Mouse (Mus musculus): ENCODE results near the gene Txnip. TPM values are rescaled to one million over a fixed set of nuclear protein-coding genes. Genes with fewer than 3 reads are reported as not detected.

Gene Txnip
- 861 TPM for total RNA-seq (2023)

DNA sequence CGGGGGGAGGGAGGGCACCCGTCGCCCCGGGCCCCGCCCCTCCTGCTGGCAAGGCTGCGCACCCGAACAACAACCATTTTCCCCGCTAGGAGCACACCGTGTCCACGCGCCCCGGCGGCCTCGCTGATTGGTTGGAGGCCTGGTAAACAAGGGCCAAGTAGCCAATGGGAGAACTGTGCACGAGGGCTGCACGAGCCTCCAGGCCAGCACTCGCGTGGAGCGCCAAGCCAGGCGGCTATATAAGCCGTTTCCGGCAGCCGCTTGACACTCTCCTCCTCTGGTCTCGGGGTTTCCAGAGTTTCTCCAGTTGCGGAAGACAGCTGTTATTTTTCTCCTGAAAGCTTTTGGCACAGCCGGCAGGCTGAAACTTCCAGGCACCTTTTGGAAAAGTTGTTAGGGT, at the start of gene Txnip:
Gene Txnip, plus strand, starts transcription at position 264 of the 400 bp plus-strand sequence.

DNA sequence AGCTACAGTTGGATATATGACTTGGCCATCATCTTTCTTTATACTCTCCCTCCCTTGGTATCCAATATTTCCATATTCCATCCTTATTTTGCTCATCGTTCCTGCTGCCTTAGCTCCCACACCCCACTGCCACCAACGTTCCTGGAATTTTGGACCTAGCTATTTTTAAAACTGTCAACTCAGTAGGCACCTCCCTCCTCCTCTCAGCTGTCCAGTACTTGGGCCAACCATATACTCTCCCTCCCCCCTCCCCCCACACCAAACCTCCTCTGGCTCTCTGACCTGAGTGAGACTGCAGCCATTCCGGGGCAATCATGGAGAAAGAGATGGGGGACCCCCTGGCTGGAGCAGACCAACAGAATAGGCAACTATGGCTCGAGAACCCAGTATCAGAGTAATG, 32.8 kb upstream of the Txnip start, which contains the start of gene Hfe2:
Gene Hfe2, plus strand, starts transcription at position 259 of the 400 bp plus-strand sequence.

DNA sequence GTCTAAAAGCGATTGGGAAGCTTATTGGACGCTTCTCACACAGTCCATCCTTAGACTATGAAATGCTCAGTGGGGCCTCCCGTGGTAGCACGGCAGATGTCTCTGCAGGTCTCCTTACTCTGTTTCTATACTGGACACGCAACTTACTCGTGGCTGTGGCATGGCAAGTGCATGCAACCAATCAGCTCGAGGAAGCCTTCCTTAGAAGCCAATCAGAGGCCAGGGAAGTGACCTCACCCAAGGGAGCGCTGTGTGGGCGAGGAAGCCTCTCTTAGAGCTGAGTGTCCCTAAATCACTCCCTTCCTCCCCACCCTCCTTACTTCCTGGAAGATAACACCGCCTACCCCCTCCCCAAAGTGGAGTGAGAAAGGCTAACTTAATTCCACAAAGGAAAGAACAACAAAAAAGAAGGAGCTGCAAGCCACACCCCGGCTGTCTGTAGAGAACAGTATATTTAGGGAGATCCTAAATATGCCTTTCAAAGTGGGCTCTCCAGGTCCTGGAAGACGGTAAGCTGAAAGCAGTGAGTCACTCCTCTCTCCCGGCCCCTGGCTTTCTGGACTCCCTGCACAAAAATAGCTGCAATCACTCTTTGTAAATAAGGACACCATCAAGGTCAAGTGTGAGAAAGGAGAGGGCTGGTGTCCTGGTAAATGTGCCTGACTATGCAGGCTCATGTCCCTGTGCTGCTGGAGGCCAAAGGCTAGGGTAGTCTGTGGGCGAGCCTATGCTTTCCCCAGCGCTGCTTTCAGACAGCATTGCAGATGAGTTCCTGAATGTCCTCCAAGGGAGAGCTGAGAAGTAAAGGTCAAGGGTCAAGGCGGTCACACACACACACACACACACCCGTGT, 19.2 kb downstream of the Txnip start, which contains the start of gene Gm16253:
Gene Gm16253, plus strand, starts transcription at position 295 of the 852 bp plus-strand sequence.

DNA sequence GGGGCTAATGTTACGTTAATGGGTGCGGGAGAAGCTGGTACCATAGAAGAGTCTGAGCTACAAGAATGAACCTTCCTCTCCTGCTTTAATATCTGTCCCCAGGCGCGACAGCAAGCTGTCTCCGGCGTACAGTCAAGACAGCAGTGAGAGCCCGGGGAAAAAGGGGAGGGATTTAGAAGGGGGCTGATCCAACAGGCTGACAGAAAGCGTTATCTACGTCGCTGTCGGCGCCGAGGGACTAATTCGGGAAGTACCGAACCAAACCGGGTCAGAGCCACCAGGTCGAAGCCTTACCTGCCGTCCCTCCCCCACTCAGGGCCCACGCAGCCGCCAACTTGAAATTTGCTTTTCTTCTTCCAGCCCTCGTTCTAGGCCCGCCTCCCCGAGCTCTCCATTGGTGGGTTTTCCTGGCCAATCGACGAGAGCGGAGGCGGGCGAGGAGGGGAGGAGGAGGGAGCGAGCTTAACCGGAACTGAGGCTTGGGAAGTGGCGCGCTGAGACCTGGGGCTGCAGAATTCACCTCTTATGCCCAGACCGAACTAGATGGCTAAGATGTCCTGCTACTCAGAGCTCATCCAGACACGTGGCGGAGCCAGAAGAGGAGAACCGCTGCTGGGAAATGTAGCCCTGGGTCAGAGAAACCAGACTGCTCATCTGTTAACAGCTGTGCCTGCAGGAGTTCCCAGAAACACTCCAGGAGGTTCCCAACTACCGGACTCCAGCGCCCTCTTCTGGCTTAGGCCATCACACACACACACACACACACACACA, 36.2 kb downstream of the Txnip start, which contains the start of gene Polr3gl:
Gene Polr3gl, minus strand, starts transcription at position 392 of the 771 bp plus-strand sequence.

DNA sequence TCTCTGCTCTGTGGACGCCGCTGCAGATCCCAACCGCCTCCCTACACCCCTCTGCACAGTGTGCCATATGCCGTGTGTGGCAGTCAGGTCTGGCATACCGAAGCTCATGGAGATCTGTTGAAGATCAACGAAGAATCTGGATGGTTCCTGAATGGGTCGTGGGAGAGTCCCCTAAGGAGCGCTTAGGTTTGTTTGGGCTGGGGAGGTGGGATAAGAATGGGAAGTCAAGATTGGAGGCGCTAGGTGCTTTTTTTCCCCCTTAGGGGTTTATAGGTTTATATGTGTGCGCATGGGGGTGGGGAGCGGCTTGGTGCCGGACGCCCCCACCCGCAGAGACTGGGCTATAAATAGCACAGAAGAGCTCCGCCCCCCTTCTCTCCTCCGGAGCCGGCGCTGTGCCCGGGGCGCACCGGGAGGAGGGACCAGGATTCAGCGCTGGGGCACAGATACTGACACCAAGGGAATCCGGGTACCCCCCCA, 38.5 kb downstream of the Txnip start, which contains the start of gene Ankrd34a:
Gene Ankrd34a, plus strand, starts transcription at position 409 of the 480 bp plus-strand sequence.

DNA sequence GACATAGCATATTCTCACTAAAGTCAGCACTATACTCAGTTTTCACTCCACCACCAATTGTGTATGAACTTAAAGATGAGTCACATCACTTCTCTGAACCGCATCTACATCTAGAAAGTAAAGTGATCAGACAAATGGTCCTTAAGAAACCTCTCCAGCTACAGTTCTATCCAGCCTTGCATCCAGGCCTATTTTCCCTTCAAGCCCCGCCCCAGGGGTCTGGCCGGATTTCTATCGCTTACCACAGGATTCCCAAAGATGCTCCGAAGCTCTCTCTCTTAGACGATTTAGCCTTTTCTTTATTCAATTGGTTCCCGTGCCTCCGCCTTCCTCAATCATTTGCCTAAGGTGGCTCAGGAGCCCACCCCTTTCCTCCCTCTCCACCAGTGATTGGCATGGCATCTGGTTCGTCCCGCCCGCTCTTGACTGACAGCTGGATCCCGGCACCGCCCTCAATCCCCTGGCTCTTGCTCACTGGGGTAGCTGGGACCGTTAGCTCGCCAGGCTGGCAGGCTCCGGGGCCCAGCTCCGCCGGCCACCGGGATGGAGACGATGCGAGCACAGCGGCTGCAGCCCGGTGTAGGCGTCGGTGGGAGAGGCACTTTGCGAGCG, 43.0 kb downstream of the Txnip start, which contains the start of gene Lix1l:
Gene Lix1l, plus strand, starts transcription at position 511 of the 612 bp plus-strand sequence.

Other genes with a start within 250 kb of the Txnip start
- not detected for gene BC107364, start 105.7 kb upstream of the Txnip start, total RNA-seq (2023)
- gene Hfe2, start 32.8 kb upstream of the Txnip start, total RNA-seq (2023): not detected
- not detected for gene Gm16253, start 19.0 kb downstream of the Txnip start, total RNA-seq (2023)
- 41.5 TPM for gene Polr3gl, start 36.2 kb downstream of the Txnip start, total RNA-seq (2023)
- not detected for gene Ankrd34a, start 38.7 kb downstream of the Txnip start, total RNA-seq (2023)
- 0.38 TPM for gene Lix1l, start 43.2 kb downstream of the Txnip start, total RNA-seq (2023)
- 82.5 TPM for gene Rbm8a, start 72.0 kb downstream of the Txnip start, total RNA-seq (2023)
- 25.9 TPM for gene Pex11b, start 77.4 kb downstream of the Txnip start, total RNA-seq (2023)
- 0.35 TPM for gene Gm42957, start 77.5 kb downstream of the Txnip start, total RNA-seq (2023)
- gene Itga10, start 87.6 kb downstream of the Txnip start, total RNA-seq (2023): 3.5 TPM
- not detected for gene Ankrd35, start 112.2 kb downstream of the Txnip start, total RNA-seq (2023)
- gene Pias3, start 138.4 kb downstream of the Txnip start, total RNA-seq (2023): 20.1 TPM
- 1.0 TPM for gene Nudt17, start 150.6 kb downstream of the Txnip start, total RNA-seq (2023)
- gene Polr3c, start 169.7 kb downstream of the Txnip start, total RNA-seq (2023): 57.7 TPM
- gene Rnf115, start 169.7 kb downstream of the Txnip start, total RNA-seq (2023): 48.1 TPM

Measured in CD4-positive naive resting alpha-beta T cell, adult 57 days (primary cell).